Mouse (Mus musculus): ENCODE results near the gene Cnot1. TPM values are rescaled to one million over a fixed set of nuclear protein-coding genes. Genes with fewer than 3 reads are reported as not detected.

Gene Cnot1
- total RNA-seq, 2 experiments from 2014 or later = 135 to 142 TPM

- DNase-seq (ENCODE audit: low spot score in 2 of 2) = no peak
Measured at GRCm38 (mm10) chr8:95748028-95748427, 59.2 kb downstream of the Cnot1 start.

GRCm38 (mm10) chr8:95741732-95742131 is 65.5 kb downstream of the Cnot1 start:
- DNase-seq (ENCODE audit: low spot score in 2 of 2) = no peak

GRCm38 (mm10) chr8:95738596-95738995 is 68.7 kb downstream of the Cnot1 start:
- DNase-seq (ENCODE audit: low spot score in 2 of 2) = peak in 1 of 2 experiments; percentile 29

GRCm38 (mm10) chr8:95727625-95728024 is 79.6 kb downstream of the Cnot1 start:
- no peak for DNase-seq (ENCODE audit: low spot score in 2 of 2)

GRCm38 (mm10) chr8:95716546-95717335 is 90.5 kb downstream of the Cnot1 start:
- DNase-seq (ENCODE audit: low spot score in 2 of 2) = no peak

- DNase-seq (ENCODE audit: low spot score in 2 of 2) = peak; percentile 80 to 85
Measured at GRCm38 (mm10) chr8:95715676-95716531, 91.4 kb downstream of the Cnot1 start, which contains the start of gene Setd6. Gene Setd6, plus strand, starts transcription at chr8:95715881.

GRCm38 (mm10) chr8:95714837-95715413 is 92.3 kb downstream of the Cnot1 start:
- DNase-seq (ENCODE audit: low spot score in 2 of 2) = no peak

GRCm38 (mm10) chr8:95714367-95714766 is 92.9 kb downstream of the Cnot1 start:
- no peak for DNase-seq (ENCODE audit: low spot score in 2 of 2)

GRCm38 (mm10) chr8:95713100-95714010 is 93.9 kb downstream of the Cnot1 start:
- DNase-seq (ENCODE audit: low spot score in 2 of 2) = no peak

- DNase-seq (ENCODE audit: low spot score in 2 of 2) = no peak
Measured at GRCm38 (mm10) chr8:95712395-95712794, 94.9 kb downstream of the Cnot1 start.

- DNase-seq (ENCODE audit: low spot score in 2 of 2) = peak in 1 of 2 experiments; percentile 2
Measured at GRCm38 (mm10) chr8:95711029-95711428, 96.2 kb downstream of the Cnot1 start.

GRCm38 (mm10) chr8:95709579-95709978 is 97.7 kb downstream of the Cnot1 start:
- no peak for DNase-seq (ENCODE audit: low spot score in 2 of 2)

- DNase-seq (ENCODE audit: low spot score in 2 of 2) = no peak
Measured at GRCm38 (mm10) chr8:95704538-95704937, 102.7 kb downstream of the Cnot1 start.

- DNase-seq (ENCODE audit: low spot score in 2 of 2) = peak; percentile 83 to 89
Measured at GRCm38 (mm10) chr8:95703461-95704260, 103.6 kb downstream of the Cnot1 start.

GRCm38 (mm10) chr8:95702480-95703446 is 104.5 kb downstream of the Cnot1 start:
- DNase-seq (ENCODE audit: low spot score in 2 of 2) = peak; percentile 89 to 95

GRCm38 (mm10) chr8:95701809-95702208 is 105.5 kb downstream of the Cnot1 start:
- no peak for DNase-seq (ENCODE audit: low spot score in 2 of 2)

GRCm38 (mm10) chr8:95700282-95700681 is 107.0 kb downstream of the Cnot1 start:
- DNase-seq (ENCODE audit: low spot score in 2 of 2) = peak in 1 of 2 experiments; percentile 86

- DNase-seq (ENCODE audit: low spot score in 2 of 2) = no peak
Measured at GRCm38 (mm10) chr8:95698179-95698578, 109.1 kb downstream of the Cnot1 start.
